Mouse (Mus musculus) embryonic facial prominence, embryonic 11.5 days (tissue): ENCODE data around the gene Samd4b. TPM values are rescaled to one million over a fixed set of nuclear protein-coding genes. Genes with fewer than 3 reads are reported as not detected.

Source experiments
- ATAC-seq: fragments of 200-750 bp; cut with Nextera tagmentation; replicated peaks from 2 replicates; pipeline ENCODE4 v1.8.0; 2017; ENCODE audit warnings: low read depth; ENCODE audit not compliant: insufficient number of reproducible peaks, low FRiP score, low TSS enrichment
- DNase-seq: peaks from one replicate; pipeline ENCODE4 v3.0.0-alpha.2; 2015; ENCODE audit warnings: low spot score
- H3K27ac ChIP-seq: fragments of 300-500 bp; sonication (generic); replicated peaks from 2 replicates; pipeline ENCODE4 v1.5.1; 2014; ENCODE audit warnings: mild to moderate bottlenecking, low read depth, low read length, control low read depth
- H3K27me3 ChIP-seq: fragments of 300-500 bp; sonication (generic); 2 replicates; pipeline ENCODE4 v1.6.1; 2014; ENCODE audit warnings: mild to moderate bottlenecking, low read length, moderate library complexity, mixed read lengths; ENCODE audit not compliant: control insufficient read depth, insufficient read depth
- H3K36me3 ChIP-seq: fragments of 300-500 bp; sonication (generic); replicated peaks from 2 replicates; pipeline ENCODE4 v1.6.1; 2014; ENCODE audit warnings: low read depth, mild to moderate bottlenecking, low read length, moderate library complexity, mixed read lengths; ENCODE audit not compliant: control insufficient read depth, insufficient read depth
- H3K4me1 ChIP-seq: fragments of 300-500 bp; sonication (generic); 2 replicates; pipeline ENCODE4 v1.6.1; 2014; ENCODE audit warnings: low read length, mixed read lengths; ENCODE audit not compliant: control insufficient read depth, insufficient read depth
- H3K4me2 ChIP-seq: fragments of 300-500 bp; sonication (generic); 2 replicates; pipeline ENCODE4 v1.6.1; 2014; ENCODE audit warnings: low read depth, mild to moderate bottlenecking, control low read depth, low read length, moderate library complexity
- H3K4me3 ChIP-seq: fragments of 300-500 bp; sonication (generic); 2 replicates; pipeline ENCODE4 v1.5.1; 2014; ENCODE audit warnings: low read depth, low read length, control low read depth
- H3K9ac ChIP-seq: fragments of 300-500 bp; sonication (generic); replicated peaks from 2 replicates; pipeline ENCODE4 v1.6.1; 2014; ENCODE audit warnings: mild to moderate bottlenecking, control low read depth, low read length
- H3K9me3 ChIP-seq: fragments of 300-500 bp; sonication (generic); replicated peaks from 2 replicates; pipeline ENCODE4 v1.6.1; 2016; ENCODE audit warnings: mild to moderate bottlenecking, low read length, inconsistent platforms, mixed read lengths; ENCODE audit not compliant: control insufficient read depth
- WGBS: fragments of 180-500 bp; shearing (Covaris S2); extraction: QIAGEN DNeasy Blood & Tissue Kit; methylation state at CpG from one replicate; pipeline ENCODE4 v1.1.7; 2014; 5-methylcytosine and 5-hydroxymethylcytosine counted together
- microRNA-seq: library from miRNA; unstranded; fragments of <30 nt; microRNA quantifications from one replicate; pipeline ENCODE4, GENCODE M21; 2016; ENCODE audit warnings: borderline number of aligned reads
- polyA plus RNA-seq: library from polyadenylated mRNA; unstranded; fragments of >200 nt; fragmentation: Nextera tagmentation; extraction: Ambion mirVana; gene quantifications from 2 replicates; pipeline ENCODE4 v1.2.1, GENCODE M21; 2014

Gene Samd4b
- polyA plus RNA-seq, 1 experiment from 2014 or later: 29.4 TPM

GRCm38 (mm10) chr7:28354113-28354581 lies 243.8 kb downstream of the Samd4b start:
- Histone ChIP-seq H3K9ac (no peak overlapping the region), H3K36me3 (peaks cover 13% of the 10 kb centered on the region), H3K4me2 (no peak overlapping the region), H3K27me3 (no peaks in the 10 kb centered on the region), H3K9me3 (no peaks in the 10 kb centered on the region), H3K4me1 (peaks cover 5% of the 10 kb centered on the region), H3K27ac (no peak overlapping the region), H3K4me3 (no peak overlapping the region)
- no peak for ATAC-seq
- 93% methylated on average over 3 of the region's 3 CpGs for WGBS
- no peak for DNase-seq

- ATAC-seq (no peak), DNase-seq (no peak)
- Histone ChIP-seq H3K4me3 (no peak overlapping the region), H3K9ac (no peak overlapping the region), H3K9me3 (no peaks in the 10 kb centered on the region), H3K4me1 (peaks cover 5% of the 10 kb centered on the region), H3K27ac (no peak overlapping the region), H3K27me3 (no peaks in the 10 kb centered on the region), H3K4me2 (no peak overlapping the region), H3K36me3 (peaks cover 13% of the 10 kb centered on the region)
- 95% methylated on average over 2 of the region's 2 CpGs for WGBS
These were observed 244.7 kb downstream of the Samd4b start for GRCm38 (mm10) chr7:28353267-28353666.

GRCm38 (mm10) chr7:28351676-28352191 lies 246.2 kb downstream of the Samd4b start:
- peaks cover 13% of the 10 kb centered on the region for H3K36me3 ChIP-seq
- H3K4me3 ChIP-seq: peak overlapping the region; percentile 94
- ATAC-seq (no peak), DNase-seq (no peak)
- H3K4me2 ChIP-seq: peak overlapping the region; percentile 79
- WGBS: 36% methylated on average over 4 of the region's 4 CpGs
- H3K9ac ChIP-seq: peak overlapping the region; percentile 97
- no peaks in the 10 kb centered on the region for H3K27me3 ChIP-seq
- H3K9me3 ChIP-seq: no peaks in the 10 kb centered on the region
- H3K27ac ChIP-seq: no peak overlapping the region
- H3K4me1 ChIP-seq: no peaks in the 10 kb centered on the region

GRCm38 (mm10) chr7:28350155-28350883 lies 247.6 kb downstream of the Samd4b start, which contains the start of gene Rps16:
TSS of gene Rps16 (plus strand) at chr7:28350652.
- peaks cover 13% of the 10 kb centered on the region for H3K36me3 ChIP-seq
- DNase-seq (peak; percentile 99), ATAC-seq (peak; percentile 88)
- H3K27ac ChIP-seq: peak within 1 kb of the TSS; percentile 86
- H3K4me2 ChIP-seq: peak within 1 kb of the TSS; percentile 79
- H3K4me1 ChIP-seq: no peaks in the 10 kb centered on the region
- under 1% methylated on average over 49 of the region's 50 CpGs for WGBS
- peak within 1 kb of the TSS; percentile 94 for H3K4me3 ChIP-seq
- no peaks in the 10 kb centered on the region for H3K27me3 ChIP-seq
- no peaks in the 10 kb centered on the region for H3K9me3 ChIP-seq
- peak within 1 kb of the TSS; percentile 97 for H3K9ac ChIP-seq

Small RNA genes lying within 50 kb of the gene (microRNA-seq; reads per million reads assigned to microRNA genes)
- gene Mir7049: 1.9 reads per million

Other genes with a start within 250 kb of the Samd4b start
- 988 and 991 TPM in 2 replicates for gene Rps16, start 247.5 kb downstream of the Samd4b start, polyA plus RNA-seq
- gene Plekhg2, start 225.5 kb downstream of the Samd4b start, polyA plus RNA-seq: 38.8 and 50.0 TPM in 2 replicates
- gene Zfp36, start 217.9 kb downstream of the Samd4b start, polyA plus RNA-seq: 4.7 and 5.5 TPM in 2 replicates
- 50.1 and 50.6 TPM in 2 replicates for gene Med29, start 205.4 kb downstream of the Samd4b start, polyA plus RNA-seq
- gene Paf1, start 205.2 kb downstream of the Samd4b start, polyA plus RNA-seq: 80.0 and 81.4 TPM in 2 replicates
- gene Gmfg, start 160.7 kb downstream of the Samd4b start, polyA plus RNA-seq: 8.3 and 8.9 TPM in 2 replicates
- gene Lrfn1, start 146.2 kb downstream of the Samd4b start, polyA plus RNA-seq: 4.4 and 5.7 TPM in 2 replicates
- gene Ifnl2, start 87.7 kb downstream of the Samd4b start, polyA plus RNA-seq: not detected in 2 replicates
- gene Ifnl3, start 75.3 kb downstream of the Samd4b start, polyA plus RNA-seq: not detected in 2 replicates
- gene Sycn, start 57.3 kb downstream of the Samd4b start, polyA plus RNA-seq: not detected in 2 replicates
- gene Nccrp1, start 50.9 kb downstream of the Samd4b start, polyA plus RNA-seq: not detected in 2 replicates
- gene Pak4, start within 50 bp of the Samd4b start, polyA plus RNA-seq: 25.6 and 28.6 TPM in 2 replicates
- not detected in 2 replicates for gene Acp7, start 33.2 kb upstream of the Samd4b start, polyA plus RNA-seq
- gene Fbxo27, start 94.7 kb upstream of the Samd4b start, polyA plus RNA-seq: 6.1 and 7.2 TPM in 2 replicates
- 11.6 and 13.0 TPM in 2 replicates for gene Fbxo17, start 118.7 kb upstream of the Samd4b start, polyA plus RNA-seq
- gene Mrps12, start 143.7 kb upstream of the Samd4b start, polyA plus RNA-seq: 145 and 151 TPM in 2 replicates
- gene Sars2, start 143.8 kb upstream of the Samd4b start, polyA plus RNA-seq: 28.2 and 29.9 TPM in 2 replicates
- 1.5 and 2.0 TPM in 2 replicates for gene Ccer2, start 158.0 kb upstream of the Samd4b start, polyA plus RNA-seq
- 65.6 and 67.2 TPM in 2 replicates for gene Sirt2, start 168.6 kb upstream of the Samd4b start, polyA plus RNA-seq
- 33.4 and 41.0 TPM in 2 replicates for gene Nfkbib, start 169.4 kb upstream of the Samd4b start, polyA plus RNA-seq
- 2.3 and 3.2 TPM in 2 replicates for gene Rinl, start 190.8 kb upstream of the Samd4b start, polyA plus RNA-seq
- gene Hnrnpl, start 210.4 kb upstream of the Samd4b start, polyA plus RNA-seq: 328 and 350 TPM in 2 replicates
- gene Ech1, start 227.1 kb upstream of the Samd4b start, polyA plus RNA-seq: 103 and 106 TPM in 2 replicates
- gene Lgals4, start 235.7 kb upstream of the Samd4b start, polyA plus RNA-seq: 1.5 and 1.9 TPM in 2 replicates